Mouse (Mus musculus) heart, postnatal 0 days (tissue): ENCODE results near the gene Dip2a. TPM values are rescaled to one million over a fixed set of nuclear protein-coding genes. Genes with fewer than 3 reads are reported as not detected.

Experiments used
- ATAC-seq: fragments of 200-750 bp; cut with Nextera tagmentation; 2 replicates; pipeline ENCODE4 v1.8.0; 2017; ENCODE audit warnings: low read depth, moderate number of reproducible peaks, moderate library complexity; ENCODE audit not compliant: insufficient read depth
- DNase-seq: peaks from one replicate; pipeline ENCODE4 v3.0.0-alpha.2; 2016; ENCODE audit warnings: low spot score
- H3K27ac ChIP-seq: fragments of 300-500 bp; sonication (generic); 2 replicates; pipeline ENCODE4 v1.5.1; 2014; ENCODE audit warnings: low read depth, mild to moderate bottlenecking
- H3K27me3 ChIP-seq: fragments of 300-500 bp; sonication (generic); 2 replicates; pipeline ENCODE4 v1.6.1; 2014; ENCODE audit warnings: low read length, mixed read lengths; ENCODE audit not compliant: control insufficient read depth, insufficient read depth
- H3K36me3 ChIP-seq: fragments of 300-500 bp; sonication (generic); replicated peaks from 2 replicates; pipeline ENCODE4 v1.6.1; 2014; ENCODE audit warnings: low read length, mixed read lengths; ENCODE audit not compliant: control insufficient read depth, insufficient read depth
- H3K4me1 ChIP-seq: fragments of 300-500 bp; sonication (generic); 2 replicates; pipeline ENCODE4 v1.6.1; 2014; ENCODE audit warnings: antibody characterized with exemption; ENCODE audit not compliant: control insufficient read depth, insufficient read depth
- H3K4me2 ChIP-seq: fragments of 300-500 bp; sonication (generic); 2 replicates; pipeline ENCODE4 v1.6.1; 2014; ENCODE audit warnings: low read depth, mild to moderate bottlenecking, low read length, moderate library complexity
- H3K4me3 ChIP-seq: fragments of 300-500 bp; sonication (generic); 2 replicates; pipeline ENCODE4 v1.5.1; 2014; ENCODE audit warnings: low read depth, low read length
- H3K9ac ChIP-seq: fragments of 300-500 bp; sonication (generic); replicated peaks from 2 replicates; pipeline ENCODE4 v1.6.1; 2014; ENCODE audit warnings: low read depth, low read length, mixed read lengths
- H3K9me3 ChIP-seq: fragments of 300-500 bp; sonication (generic); replicated peaks from 2 replicates; pipeline ENCODE4 v1.6.1; 2016; ENCODE audit warnings: low read length; ENCODE audit not compliant: control insufficient read depth
- CTCF ChIP-seq: IDR thresholded peaks from 2 replicates; pipeline ENCODE4 v1.5.1; 2016; ENCODE audit warnings: antibody characterized with exemption, control low read depth, low read depth
- EP300 ChIP-seq: IDR thresholded peaks from 2 replicates; pipeline ENCODE4 v1.6.1; 2016; ENCODE audit warnings: antibody characterized with exemption, low read depth
- WGBS: fragments of 180-500 bp; shearing (Covaris S2); extraction: QIAGEN DNeasy Blood & Tissue Kit; methylation state at CpG from one replicate; pipeline ENCODE4 v1.1.7; 2014; 5-methylcytosine and 5-hydroxymethylcytosine counted together
- polyA plus RNA-seq: library from polyadenylated mRNA; unstranded; fragments of >200 nt; fragmentation: Nextera tagmentation; extraction: Ambion mirVana; gene quantifications from 2 replicates; pipeline ENCODE4 v1.2.1, GENCODE M21; 2015
- total RNA-seq: library from RNA; depleted of rRNA; stranded (reverse); fragments of >200 nt; gene quantifications from 2 replicates; pipeline ENCODE4 v1.2.3, GENCODE M21; 2014; ENCODE audit warnings: low replicate concordance

Dip2a gene
- total and polyA plus RNA-seq, 2 experiments from 2014 or later, result 5.7 to 47.4 TPM

DNA sequence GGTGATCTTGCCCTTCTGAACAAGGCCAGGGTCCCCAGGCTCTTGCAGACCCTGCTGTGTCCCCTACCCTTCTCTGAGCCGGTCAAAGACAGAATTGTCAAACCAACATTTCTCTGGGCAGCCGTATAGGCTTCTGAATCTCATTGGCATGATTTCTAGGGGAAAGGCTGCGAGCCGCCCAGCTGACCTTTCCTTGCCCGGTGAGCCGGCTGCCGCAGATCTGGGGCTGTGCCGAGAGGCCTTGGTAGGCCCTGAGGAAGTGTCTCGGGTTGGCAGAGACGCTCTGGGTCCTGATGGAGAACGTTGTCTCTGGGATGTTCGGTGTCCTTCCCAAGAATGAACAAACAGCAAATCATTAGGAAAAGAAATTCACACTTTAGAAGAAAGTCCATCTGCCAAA is 8.9 kb upstream of the Dip2a start:
- H3K4me3 ChIP-seq, result no peak overlapping the region
- no peak overlapping the region for H3K4me2 ChIP-seq
- H3K27ac ChIP-seq, result no peak overlapping the region
- no peaks in the 10 kb centered on the region for H3K9me3 ChIP-seq
- H3K36me3 ChIP-seq, result peaks cover 87% of the 10 kb centered on the region
- WGBS, result 96% methylated on average over 12 of the region's 12 CpGs
- H3K27me3 ChIP-seq, result no peaks in the 10 kb centered on the region
- no peaks in the 10 kb centered on the region for H3K4me1 ChIP-seq
- no peak for TF ChIP-seq CTCF
- TF ChIP-seq EP300, result no peak
- DNase-seq (no peak), ATAC-seq (no peak)
- H3K9ac ChIP-seq, result no peak overlapping the region

GRCm38 (mm10) chr10:76351953-76352352 is 6.9 kb upstream of the Dip2a start:
- no peak overlapping the region for H3K4me3 ChIP-seq
- no peak for DNase-seq
- ATAC-seq, result no peak
- no peaks in the 10 kb centered on the region for H3K9me3 ChIP-seq
- H3K4me1 ChIP-seq, result no peaks in the 10 kb centered on the region; the same call in 1 of the 2 replicates
- WGBS, result 55% methylated on average over 7 of the region's 7 CpGs
- no peak for TF ChIP-seq CTCF
- no peak for TF ChIP-seq EP300
- no peak overlapping the region for H3K4me2 ChIP-seq
- peaks cover 77% of the 10 kb centered on the region for H3K36me3 ChIP-seq
- no peaks in the 10 kb centered on the region for H3K27me3 ChIP-seq
- peak overlapping the region; percentile 57 for H3K27ac ChIP-seq
- H3K9ac ChIP-seq, result no peak overlapping the region

DNA sequence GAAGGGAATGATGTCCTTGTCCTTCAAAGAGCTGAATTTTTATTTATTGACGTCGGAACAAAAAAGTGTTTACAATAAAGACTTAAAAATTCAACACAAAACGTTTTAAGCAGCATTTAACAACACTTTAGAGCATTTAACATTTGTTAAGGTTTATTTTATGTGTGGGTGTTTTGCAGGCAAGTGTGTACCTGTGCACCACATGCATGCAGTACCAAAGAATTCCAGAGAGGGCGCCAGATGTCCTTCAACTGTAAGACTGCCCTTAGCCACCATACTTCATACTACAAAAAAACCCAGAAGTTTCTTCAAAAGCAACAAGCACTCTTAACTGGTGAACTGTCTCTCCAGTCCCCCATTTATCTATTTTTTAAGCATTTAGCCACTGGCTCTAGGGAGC is 1.5 kb upstream of the Dip2a start:
- peaks cover 26% of the 10 kb centered on the region for H3K36me3 ChIP-seq
- TF ChIP-seq EP300, result no peak
- TF ChIP-seq CTCF, result peak; percentile 51
- 11% methylated on average over 4 of the region's 4 CpGs for WGBS

GRCm38 (mm10) chr10:76346043-76346491 is 976 bp upstream of the Dip2a start:
- H3K4me1 ChIP-seq, result peaks cover 15% of the 10 kb centered on the region
- DNase-seq (no peak), ATAC-seq (no peak)
- peak overlapping the region; percentile 97 for H3K4me3 ChIP-seq
- peak overlapping the region; percentile 92; the same call in 1 of the 2 replicates for H3K9ac ChIP-seq
- no peak for TF ChIP-seq CTCF
- TF ChIP-seq EP300, result no peak
- 7% methylated on average over 8 of the region's 8 CpGs for WGBS
- peaks cover 21% of the 10 kb centered on the region for H3K36me3 ChIP-seq
- no peaks in the 10 kb centered on the region for H3K27me3 ChIP-seq
- no peaks in the 10 kb centered on the region for H3K9me3 ChIP-seq
- H3K4me2 ChIP-seq, result peak overlapping the region; percentile 85
- H3K27ac ChIP-seq, result peak overlapping the region; percentile 92; the same call in 1 of the 2 replicates

More for the DNA sequence above, 1.5 kb upstream of the Dip2a start:
- Histone ChIP-seq H3K27me3 (no peaks in the 10 kb centered on the region), H3K4me1 (peaks cover 15% of the 10 kb centered on the region), H3K9ac (no peak overlapping the region), H3K9me3 (no peaks in the 10 kb centered on the region), H3K4me3 (peak overlapping the region; percentile 97; the same call in 1 of the 2 replicates), H3K4me2 (peak overlapping the region; percentile 85), H3K27ac (peak overlapping the region; percentile 92; the same call in 1 of the 2 replicates)
- ATAC-seq (no peak), DNase-seq (peak; percentile 39)

DNA sequence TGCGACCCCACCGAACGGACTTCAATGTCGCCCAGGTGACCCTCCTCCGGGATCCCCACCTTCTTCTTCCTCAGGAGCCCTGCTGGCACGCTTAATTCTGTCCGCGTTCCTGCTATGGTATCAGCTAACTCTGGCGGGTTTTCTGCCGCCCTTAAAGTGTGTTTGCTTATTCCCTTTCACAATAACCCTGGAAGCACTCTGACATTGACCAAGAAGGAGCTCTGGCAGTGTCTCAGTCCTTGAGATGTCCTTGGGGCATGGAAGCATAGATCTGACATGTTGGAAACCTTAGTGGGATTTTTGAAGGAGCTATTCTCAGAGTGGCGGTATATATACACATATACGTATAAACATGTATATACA is 430 bp upstream of the Dip2a start:
- ATAC-seq (peak; percentile 27; the same call in 1 of the 2 replicates), DNase-seq (no peak)
- peak overlapping the region; percentile 97 for H3K4me3 ChIP-seq
- TF ChIP-seq CTCF, result no peak
- TF ChIP-seq EP300, result no peak
- 3% methylated on average over 12 of the region's 12 CpGs for WGBS
- H3K4me2 ChIP-seq, result peak overlapping the region; percentile 85
- no peaks in the 10 kb centered on the region for H3K27me3 ChIP-seq
- peaks cover 15% of the 10 kb centered on the region for H3K4me1 ChIP-seq
- H3K9me3 ChIP-seq, result no peaks in the 10 kb centered on the region
- peak overlapping the region; percentile 92 for H3K27ac ChIP-seq
- H3K9ac ChIP-seq, result peak overlapping the region; percentile 92
- H3K36me3 ChIP-seq, result peaks cover 15% of the 10 kb centered on the region

DNA sequence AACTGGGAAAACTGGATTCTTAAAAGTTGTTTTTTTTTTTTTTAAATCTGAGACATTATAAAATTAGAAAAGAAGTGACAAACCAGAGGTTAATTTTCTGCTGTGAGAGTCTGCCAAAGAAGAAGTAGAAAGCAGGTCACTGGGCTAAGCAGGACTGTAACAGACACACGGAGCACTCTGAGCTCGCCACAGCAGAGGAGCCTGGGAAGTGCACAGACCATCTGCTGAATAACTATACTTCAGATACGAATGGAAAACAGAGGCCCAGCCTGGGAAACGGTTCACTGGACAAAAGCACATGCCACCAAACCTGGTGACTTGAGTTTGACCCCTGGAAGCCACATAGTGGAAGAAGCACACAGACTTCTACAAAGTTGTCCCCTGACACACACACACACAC is 10.7 kb downstream of the Dip2a start:
- Histone ChIP-seq H3K4me3 (no peak overlapping the region), H3K27ac (no peak overlapping the region), H3K4me1 (peaks cover 10% of the 10 kb centered on the region), H3K36me3 (no peaks in the 10 kb centered on the region), H3K27me3 (no peaks in the 10 kb centered on the region), H3K4me2 (no peak overlapping the region), H3K9me3 (no peaks in the 10 kb centered on the region), H3K9ac (no peak overlapping the region)
- TF ChIP-seq EP300, result no peak
- TF ChIP-seq CTCF, result no peak
- DNase-seq, result no peak
- 26% methylated on average over 4 of the region's 4 CpGs for WGBS
- ATAC-seq, result 0 out of 2 replicates have a peak, but pooled peaks have one; percentile 27
